Mouse (Mus musculus) ES-Bruce4 (cell line): Measurements from ENCODE around the gene Wasf2.

Experiments
- CTCF ChIP-seq: IDR thresholded peaks from one replicate; pipeline ENCODE4 v1.8.1; 2011; ENCODE audit warnings: low read depth, low read length
- EP300 ChIP-seq: IDR thresholded peaks from 2 replicates; pipeline ENCODE4 v1.6.1; 2011; ENCODE audit warnings: low read depth, low read length; ENCODE audit not compliant: insufficient read depth
- POLR2A ChIP-seq: IDR thresholded peaks from one replicate; pipeline ENCODE4 v1.8.1; 2011; ENCODE audit warnings: low read length; ENCODE audit not compliant: insufficient read depth

- TF ChIP-seq EP300: no peak
- no peak for TF ChIP-seq CTCF
- TF ChIP-seq POLR2A: no peak
These were observed 31.9 kb downstream of the Wasf2 start for GRCm38 (mm10) chr4:133162196-133162595.
